Mouse (Mus musculus) spleen, embryonic (tissue): Measurements from ENCODE around the gene Pabpc4.
"Not testable (repeated sequence)": the region's sequence is repeated elsewhere in the genome, so short reads cannot be mapped to it uniquely, and the experiment has no call there.

Experiments
- CTCF ChIA-PET: fragments of 350-600 bp; sonication (Branson Sonifier 250); formaldehyde crosslinking; loops from one replicate; lab custom pipeline; 2022; lab: Charles Lee

Pabpc4 gene

DNA sequence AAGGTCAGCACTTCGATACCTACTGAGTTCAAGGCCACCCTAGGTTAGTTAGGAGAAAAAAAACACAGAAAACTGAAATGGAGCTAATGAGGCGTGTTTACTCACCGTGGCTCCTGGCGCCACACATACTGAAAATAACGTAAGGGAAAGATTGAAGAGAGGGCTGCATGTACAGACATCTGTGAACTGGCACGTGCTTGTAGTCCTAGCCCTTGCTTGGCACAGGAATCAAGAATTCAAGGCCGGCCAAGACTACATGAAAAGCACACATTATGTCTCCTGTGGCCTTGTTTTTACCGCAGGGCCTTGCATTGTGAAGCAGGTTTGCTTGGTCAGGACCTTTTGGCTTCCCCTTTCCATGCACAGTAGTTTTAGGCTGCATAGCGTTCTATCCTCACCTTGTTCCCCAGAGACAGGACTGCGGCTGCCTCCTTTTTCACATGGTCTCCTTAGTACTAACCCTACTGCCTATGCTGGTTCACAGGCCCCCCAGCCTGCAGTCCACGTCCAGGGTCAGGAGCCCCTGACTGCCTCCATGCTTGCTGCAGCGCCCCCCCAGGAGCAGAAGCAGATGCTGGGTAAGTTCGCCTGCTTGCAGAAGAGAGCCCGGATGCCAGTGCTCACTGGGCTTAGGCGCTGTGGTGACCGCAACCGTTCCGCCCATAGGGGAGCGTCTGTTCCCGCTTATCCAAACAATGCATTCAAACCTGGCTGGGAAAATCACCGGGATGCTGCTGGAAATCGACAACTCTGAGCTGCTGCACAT is 35.2 kb downstream of the Pabpc4 start:
- CTCF ChIA-PET: no interaction called here

DNA sequence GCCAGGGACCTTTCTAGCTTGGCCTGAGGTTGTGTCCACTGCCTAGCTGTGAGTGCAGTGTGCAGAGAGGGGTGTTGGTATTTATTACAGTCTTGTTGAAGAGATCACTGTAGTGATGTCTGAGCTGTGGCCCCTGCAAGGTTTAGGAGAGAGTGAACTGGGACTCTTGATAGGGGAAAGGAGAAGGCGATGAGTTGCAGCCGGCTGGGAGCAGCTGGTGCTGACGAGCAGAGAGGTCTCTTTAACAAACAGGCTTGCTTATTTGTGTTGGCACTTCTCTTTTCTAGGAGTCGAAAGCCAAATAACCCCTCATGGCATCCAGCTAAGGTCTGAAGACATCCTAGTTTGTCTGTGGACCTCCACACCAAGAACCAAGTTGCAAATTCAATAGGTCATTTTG is 36.1 kb downstream of the Pabpc4 start:
- CTCF ChIA-PET: no interaction called here

DNA sequence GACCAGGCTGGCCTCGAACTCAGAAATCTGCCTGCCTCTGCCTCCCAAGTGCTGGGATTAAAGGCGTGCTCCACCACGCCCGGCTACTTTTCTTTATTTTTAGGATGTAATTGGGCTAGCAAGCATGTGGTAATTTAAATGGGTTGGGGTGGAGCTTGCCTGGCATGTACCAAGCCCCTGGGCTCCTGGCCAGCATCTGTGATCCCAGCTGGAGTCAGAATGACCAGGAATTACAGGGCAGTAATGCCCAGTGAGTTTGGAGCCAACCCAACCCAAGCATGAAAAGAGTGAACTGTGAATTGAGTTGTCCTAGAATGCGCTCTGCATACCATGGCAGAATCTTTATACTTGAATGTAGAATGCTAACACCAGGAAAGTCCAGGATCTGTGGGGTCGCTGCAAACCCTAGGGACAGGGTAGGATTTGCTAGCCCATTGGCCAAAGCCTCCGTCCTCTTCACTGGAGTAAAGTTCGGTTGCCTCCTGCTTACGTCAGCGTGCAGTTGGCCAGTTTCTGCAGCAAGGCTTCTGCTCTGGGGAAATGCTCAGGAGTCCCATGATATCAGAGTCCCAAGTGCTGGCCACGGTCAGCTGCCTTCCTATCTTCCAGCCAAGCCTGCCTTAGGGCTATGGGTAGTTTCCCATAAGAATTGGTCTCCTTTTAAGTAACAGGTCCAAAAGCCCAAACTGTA is 37.0 kb downstream of the Pabpc4 start:
- CTCF ChIA-PET: no interaction called here

DNA sequence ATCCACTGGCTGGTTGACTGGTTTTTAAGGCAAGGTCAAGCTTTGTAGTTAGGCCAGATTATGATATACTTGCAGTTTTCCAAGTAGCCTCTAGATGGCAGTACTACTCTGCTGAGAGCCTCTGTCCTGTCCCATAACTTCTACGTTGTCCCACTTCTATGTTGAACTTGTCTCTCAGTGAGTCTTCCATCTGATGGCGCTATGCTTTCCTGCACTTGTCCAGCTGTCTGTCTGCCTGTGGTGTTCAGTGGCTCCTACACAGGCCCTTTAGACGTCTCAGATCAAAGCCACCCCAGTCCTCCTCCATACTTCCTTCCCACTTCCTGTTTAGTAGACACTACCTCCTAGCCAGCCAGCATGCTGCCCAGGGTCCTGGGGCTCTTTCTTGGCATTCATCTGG is 43.6 kb downstream of the Pabpc4 start:
- CTCF ChIA-PET: no interaction called here

DNA sequence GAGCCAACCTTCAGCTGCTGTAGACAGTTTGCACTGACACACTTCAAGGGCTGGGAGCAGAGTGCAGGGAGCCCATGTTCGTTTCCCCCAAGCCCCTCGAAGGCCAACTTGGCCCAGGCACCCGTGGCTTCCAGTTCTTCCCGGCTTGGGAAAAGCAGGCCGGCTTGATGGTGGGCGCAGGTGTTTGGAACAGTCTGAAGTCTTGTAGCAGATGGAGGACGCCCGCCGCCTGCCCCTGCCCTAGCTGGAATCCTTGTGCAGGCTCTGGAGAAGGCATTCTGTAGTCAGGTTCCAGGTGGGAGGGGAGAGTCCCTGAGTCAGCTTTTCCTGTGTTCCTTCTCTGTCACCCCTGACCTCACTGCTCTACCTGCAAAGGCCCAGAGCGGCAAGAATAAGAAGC is 44.8 kb downstream of the Pabpc4 start:
- CTCF ChIA-PET: no interaction called here

DNA sequence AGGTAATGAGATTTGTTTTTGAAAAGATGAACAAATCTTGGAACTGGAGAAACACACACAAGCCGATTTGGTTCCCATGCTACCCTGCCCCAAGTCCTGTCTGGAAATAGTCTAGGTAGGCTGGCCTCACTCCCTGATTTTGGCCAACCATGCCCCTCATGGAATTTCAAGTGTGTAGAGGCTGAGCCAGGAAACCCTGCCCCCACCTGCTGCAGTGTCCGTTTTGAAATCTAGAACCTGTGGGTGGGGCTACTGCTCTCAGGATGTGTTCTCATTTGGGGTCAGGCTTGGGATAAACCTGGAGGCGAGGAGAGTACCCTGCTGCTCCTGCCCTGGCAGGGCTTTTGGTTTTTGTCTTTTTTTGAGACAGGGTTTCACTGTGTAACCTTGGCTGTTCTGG is 46.1 kb downstream of the Pabpc4 start:
- CTCF ChIA-PET: no interaction called here

DNA sequence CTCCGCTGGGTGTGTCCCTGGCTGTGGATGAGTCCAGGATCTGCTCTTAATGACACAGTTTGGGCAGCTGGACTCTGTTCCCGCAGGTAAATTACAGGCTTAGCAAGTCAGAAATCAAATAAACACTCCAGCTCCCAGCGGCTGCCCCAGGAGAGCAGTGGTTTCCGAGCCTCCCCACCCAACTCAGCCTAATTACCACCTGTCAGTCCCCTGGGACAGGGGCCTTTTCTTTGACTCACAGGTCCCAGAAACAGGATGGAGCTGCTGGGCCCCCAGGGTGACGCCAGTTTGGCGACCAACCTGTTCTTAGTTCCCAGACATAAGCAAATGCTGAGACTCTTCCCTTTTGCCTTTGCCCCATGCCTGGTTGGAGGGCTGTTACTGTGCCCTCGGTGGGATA is 49.7 kb downstream of the Pabpc4 start:
- CTCF ChIA-PET: no interaction called here

DNA sequence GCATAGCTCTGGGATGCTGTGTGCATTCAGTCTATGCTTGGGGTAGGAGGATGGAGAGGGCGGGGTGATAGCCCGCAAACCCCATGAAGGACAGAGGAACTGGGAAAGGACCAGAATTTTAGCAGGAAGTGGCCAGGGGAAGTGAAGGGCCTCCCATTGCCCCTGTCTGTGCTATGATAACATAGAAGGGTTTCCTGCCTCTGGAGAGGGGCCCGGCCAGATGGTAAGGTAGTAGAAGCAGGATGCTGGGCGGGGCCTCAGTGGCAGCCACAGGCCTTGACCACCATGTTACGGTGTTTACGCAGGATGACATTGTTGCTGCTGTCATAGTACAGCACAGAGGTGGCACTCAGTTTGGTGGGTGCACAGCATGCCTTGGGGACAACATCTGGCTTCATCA is 50.9 kb downstream of the Pabpc4 start:
- CTCF ChIA-PET: no interaction called here

DNA sequence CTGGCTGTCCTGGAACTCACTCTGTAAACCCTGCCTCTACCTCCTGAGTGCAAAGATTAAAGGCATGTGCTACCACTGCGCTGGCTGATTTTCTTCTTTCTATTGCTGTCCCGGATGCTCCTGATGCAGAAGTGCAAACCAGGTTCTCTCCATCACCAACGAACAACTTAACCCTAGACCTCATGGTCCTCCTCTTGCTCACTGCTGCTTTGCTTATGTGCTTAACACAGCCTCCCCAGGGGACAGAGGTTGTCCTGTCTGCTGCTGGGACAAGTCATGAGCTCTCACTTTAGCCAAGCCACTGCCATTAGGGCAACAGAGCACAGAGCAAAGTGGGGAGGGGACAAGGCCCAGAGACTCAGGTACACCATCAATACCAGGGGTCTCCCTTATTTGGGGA is 52.3 kb downstream of the Pabpc4 start:
- CTCF ChIA-PET: no interaction called here

DNA sequence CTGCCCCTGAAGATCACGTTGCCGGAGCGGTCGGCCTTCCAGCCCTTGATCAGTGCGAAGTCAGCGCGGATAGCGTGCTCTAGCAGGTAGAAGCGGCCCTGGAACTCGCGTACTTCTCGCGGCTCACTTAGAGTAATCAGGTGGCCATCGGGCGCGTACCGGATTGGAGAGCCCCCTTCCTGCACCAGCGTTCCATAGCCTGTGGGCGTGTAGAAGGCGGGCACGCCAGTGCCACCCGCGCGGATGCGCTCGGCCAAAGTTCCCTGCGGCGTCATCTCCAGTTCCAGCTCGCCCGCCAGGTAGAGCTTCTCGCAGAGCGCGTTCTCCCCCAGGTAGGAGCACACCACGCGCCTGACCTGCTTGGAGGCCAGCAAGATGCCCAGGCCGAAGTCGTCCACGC is 60.8 kb downstream of the Pabpc4 start:
- CTCF ChIA-PET: not testable (repeated sequence)

DNA sequence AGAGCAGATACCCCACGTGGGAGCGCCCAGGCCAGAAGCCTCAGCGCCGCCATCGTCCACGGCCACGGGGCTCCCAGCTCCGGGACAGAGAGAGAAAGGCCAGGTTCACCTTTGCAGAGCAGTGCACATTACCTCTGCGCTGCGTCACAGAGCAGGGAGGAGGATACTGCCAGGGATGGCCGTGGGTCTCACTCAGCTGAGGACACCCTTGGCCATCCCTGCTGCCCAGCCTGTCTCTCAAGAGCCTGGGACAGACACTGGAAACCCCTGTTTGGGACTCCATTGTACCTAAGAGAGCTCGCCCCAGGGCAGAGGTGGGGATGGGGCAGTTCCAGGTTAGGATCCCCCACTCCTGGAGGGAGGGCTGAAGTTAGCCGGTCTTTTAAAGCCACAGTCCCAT is 61.4 kb downstream of the Pabpc4 start, which contains the start of gene Oxct2a:
Gene Oxct2a, minus strand, starts transcription at position 101 of the 400 bp plus-strand sequence.
- CTCF ChIA-PET: no interaction called here

DNA sequence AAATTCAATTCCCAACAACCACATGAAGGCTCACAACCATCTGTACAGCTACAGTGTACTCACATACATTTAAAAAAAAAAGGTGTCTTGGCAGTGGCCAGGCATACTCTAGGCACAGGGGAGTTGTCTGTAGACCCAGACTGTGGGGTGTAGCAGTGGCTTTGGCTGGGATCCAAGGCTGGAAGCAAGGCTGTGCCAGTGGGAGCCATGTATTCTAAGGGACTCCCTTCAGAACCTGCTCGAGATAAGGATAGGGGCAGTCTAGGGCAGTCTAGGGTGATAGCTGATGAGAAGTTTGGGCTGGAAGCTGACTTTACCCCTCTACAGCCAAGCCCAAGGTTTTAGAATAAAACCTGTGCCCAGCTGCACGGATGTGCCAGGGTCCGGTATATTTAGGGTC is 63.9 kb downstream of the Pabpc4 start:
- CTCF ChIA-PET: no interaction called here

DNA sequence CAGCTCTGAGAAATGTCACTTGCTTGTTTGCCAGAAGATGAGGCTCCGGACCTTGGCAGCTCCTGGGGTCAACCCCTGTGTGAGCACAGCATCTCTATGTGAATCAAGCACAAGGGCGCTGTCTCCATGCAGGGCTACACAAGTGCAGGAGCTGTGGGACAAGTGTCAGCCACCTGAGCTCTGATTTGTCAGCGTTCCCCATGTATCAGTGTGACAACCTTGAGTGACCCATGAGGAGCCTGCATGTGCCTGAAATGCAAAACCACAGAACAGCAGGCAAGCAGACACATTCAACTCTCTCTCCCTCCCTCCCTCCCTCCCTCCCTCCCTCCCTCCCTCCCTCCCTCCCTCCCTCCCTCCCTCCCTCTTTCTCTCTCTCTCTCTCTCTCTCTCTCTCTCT is 65.5 kb downstream of the Pabpc4 start:
- CTCF ChIA-PET: no interaction called here

DNA sequence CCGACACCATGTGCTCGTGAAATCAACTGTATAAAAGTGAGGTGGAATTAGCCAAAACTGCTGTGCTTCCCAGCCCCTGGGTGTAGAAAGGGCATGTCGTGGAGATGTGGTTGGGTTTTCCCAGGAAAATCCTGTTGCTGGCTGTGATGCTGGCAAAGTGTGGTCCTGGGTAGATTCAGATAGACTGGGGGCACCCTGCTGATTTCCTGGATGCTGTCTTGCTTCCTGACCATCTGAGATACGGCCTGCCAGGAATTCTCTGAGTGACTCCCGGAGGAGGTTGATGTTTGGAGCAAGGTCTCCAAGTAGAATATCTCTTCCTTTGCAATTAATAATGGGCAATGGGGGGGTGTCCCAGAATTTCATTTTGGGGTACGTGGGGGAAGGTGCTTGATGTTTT is 66.8 kb downstream of the Pabpc4 start:
- CTCF ChIA-PET: no interaction called here

DNA sequence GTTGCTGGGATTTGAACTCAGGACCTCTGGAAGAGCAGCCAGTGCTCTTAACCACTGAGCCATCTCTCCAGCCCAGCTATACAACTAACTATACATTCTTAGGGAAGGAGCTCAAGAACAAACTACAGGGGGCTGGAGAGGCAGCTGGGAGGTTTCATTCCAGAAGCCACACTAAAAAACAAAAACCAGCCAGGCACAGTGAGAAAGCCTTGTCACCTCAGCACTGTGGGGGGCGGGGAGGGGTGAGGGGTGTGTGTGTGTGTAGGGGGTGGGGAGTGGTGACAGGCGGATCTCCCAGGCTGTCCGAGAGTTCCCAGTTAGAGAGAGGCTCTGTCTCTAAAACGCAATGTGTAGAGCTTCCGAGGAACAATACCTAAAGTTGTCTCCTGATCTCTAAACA is 69.2 kb downstream of the Pabpc4 start:
- CTCF ChIA-PET: interaction anchor here (0.6 kb wide), 1 partner anchor 14 kb away, joined by 7 read pairs; no protein-coding TSS in a partner anchor

DNA sequence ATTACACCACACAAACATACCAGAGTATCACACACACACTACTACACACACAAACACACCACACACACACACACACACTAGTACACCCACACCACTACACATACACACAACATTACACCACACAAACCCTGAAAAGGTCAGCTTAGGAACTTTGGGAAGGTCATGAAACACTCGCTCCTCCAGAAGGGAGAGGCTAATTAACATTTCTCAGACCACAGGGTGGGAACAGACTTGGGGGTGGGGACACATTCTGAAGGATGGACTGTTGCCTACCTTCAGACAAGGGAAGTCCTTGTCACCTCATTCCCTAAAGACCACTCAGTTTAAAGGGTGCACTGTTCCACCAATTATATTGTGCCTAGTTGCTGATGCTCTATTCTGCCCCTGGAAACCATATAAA is 69.8 kb downstream of the Pabpc4 start:
- CTCF ChIA-PET: interaction anchor here (0.6 kb wide), 1 partner anchor 13 kb away, joined by 7 read pairs; no protein-coding TSS in a partner anchor

DNA sequence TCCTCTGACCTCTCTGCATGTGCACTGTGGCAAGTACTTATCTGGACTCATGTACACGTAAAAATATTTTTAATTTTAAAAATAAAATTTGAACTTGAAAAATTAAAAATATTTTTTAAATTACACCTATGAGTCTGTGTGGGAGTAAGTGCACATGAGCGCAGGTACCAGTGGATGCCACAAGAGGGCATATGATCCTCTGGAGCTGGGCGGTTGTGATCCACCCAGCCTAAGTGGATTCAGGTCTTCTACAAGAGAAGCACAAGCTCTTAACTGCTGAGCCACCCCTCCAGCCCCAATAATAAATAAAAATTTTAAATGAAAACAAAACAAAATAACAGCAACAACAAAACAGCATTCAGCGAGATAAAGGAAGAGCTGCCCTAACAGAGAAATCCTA is 71.0 kb downstream of the Pabpc4 start:
- CTCF ChIA-PET: no interaction called here

DNA sequence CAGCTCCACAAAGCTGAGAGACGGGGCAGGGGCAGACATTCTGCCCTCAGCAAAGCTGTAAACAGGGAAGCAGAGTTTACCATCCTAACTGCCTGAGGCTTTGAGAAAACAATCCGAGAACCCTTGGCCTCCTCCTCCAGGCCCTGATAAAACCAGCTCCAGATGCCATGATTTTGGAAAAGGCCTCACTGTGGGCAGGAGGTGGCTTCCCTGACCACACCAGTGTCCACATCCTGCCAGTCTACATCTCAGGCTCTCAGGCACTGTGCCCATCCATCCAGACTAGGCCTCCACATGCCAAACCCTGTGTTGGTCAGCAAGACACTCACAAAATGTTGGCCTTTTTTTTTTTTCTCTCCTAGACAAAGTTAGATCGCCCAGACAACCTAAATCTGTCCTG is 72.0 kb downstream of the Pabpc4 start:
- CTCF ChIA-PET: no interaction called here

DNA sequence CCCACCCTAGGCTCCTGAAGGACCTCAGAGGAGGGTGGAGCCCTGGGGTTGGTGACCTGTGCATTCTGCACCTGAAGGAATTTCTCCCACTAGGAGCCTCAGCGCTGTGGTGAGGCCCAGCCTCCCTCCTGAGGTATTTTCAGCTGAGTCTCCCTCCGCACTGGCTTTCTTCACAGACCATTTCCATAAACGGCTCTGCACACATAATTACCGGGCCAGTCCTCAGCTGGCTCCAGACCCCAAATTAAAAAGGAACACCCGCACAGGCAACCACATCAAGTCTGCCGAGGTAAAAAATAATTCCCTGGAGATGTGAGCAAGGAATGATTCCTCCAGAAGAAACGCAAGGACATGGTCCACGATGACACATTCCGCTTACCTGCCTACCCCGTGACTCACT is 73.1 kb downstream of the Pabpc4 start:
- CTCF ChIA-PET: not testable (repeated sequence)

DNA sequence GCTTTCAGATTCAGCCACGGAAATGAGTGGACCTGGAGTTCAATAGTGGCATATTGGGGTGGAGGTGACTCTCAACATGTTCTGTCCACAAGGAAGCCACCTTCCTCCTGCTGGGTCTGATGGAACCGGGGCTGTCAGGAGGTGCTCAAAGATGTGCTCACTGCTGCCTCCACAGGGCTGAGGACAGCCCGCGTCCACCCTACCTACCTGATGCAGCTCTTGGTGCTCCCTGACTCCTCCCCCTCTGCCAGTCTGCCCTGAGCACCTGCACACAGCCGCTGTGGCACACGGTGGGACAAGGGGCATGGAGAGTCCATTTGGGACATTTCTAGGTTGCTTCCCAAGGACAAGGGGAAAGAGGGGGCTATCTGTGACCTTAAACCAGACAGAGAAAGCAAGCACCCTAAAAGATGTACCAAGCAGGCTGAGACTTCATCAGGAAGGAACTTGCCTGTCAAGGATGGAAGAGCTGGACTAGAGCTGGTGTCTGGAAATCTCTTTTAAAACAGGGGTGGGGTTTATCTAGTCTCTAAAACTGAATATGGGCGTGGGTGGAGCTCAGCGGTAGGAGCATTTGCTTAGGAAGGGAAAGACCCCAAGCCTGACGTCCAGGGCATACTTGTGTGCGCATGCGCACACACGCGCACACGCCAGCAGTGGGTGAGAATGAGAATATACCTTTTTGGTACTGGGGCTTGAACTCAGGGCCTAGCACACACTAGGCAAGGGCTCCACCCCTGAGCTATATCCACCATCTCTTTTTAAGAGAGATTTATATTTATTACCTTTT is 73.8 kb downstream of the Pabpc4 start:
- CTCF ChIA-PET: interaction anchor here (0.6 kb wide), 1 partner anchor 902 kb away, joined by 3 read pairs; no protein-coding TSS in a partner anchor

DNA sequence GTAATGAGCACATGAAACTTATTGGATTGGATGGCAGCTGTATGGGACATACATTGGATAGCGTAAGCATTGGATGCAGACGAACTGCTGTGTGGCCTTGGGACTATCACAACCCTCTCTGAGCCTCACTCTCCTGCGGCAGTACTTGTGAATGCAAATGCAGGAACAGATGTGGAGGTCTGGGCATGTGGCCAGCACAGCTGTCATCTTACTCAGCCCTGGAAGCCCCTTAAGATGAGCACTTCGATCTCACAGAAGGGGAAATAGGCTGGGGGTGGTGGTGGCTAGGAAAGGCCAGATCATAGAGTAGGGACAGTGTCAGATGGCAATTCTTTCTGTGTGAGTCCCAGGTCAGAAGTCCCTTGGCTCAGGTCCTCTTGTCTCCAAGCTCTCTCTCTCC is 75.5 kb downstream of the Pabpc4 start:
- CTCF ChIA-PET: no interaction called here

DNA sequence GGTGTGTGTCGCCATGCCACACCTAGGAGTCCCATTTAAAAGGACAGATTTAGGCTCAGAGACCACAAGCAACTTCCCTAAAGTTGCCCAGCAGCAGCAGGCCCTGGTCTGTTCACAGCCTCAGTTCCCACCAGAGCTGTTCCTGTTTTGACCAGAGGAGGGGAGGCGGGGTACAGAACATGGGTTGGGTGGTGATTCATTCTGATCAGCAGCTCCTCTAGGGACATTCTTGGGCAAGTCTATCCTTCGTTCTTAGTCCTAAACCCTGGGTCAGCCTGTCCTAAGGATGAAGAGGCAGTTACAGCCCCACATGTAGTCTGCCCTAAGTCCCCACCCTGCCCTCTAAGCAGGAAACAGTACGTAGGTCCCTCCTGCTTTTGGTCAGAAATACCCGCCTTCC is 78.1 kb downstream of the Pabpc4 start:
- CTCF ChIA-PET: no interaction called here
